Mouse (Mus musculus): ENCODE measurements around the gene S100a13. TPM values are rescaled to one million over a fixed set of nuclear protein-coding genes. Genes with fewer than 3 reads are reported as not detected.
A peak's percentile ranks its signal among the peaks of the same experiment; 100 is the strongest.

The S100a13 gene
- total RNA-seq, 4 experiments from 2014 or later: 7.5 to 16.2 (median 11.8) TPM

- no peak for DNase-seq (ENCODE audit: low spot score in 2 of 2)
Observed at GRCm38 (mm10) chr3:90550421-90550790, 36.2 kb downstream of the S100a13 start.

- DNase-seq (ENCODE audit: low spot score in 2 of 2): no peak
Observed at GRCm38 (mm10) chr3:90552231-90552630, 38.0 kb downstream of the S100a13 start.

- peak in 1 of 2 experiments; percentile 13 for DNase-seq (ENCODE audit: low spot score in 2 of 2)
Observed at GRCm38 (mm10) chr3:90555954-90556353, 41.7 kb downstream of the S100a13 start.

GRCm38 (mm10) chr3:90560008-90560628, 45.9 kb downstream of the S100a13 start, which contains the start of gene S100a3:
Gene S100a3, plus strand, starts transcription at chr3:90560578.
- no peak for DNase-seq (ENCODE audit: low spot score in 2 of 2)

Other genes starting within 250 kb of the S100a13 start
- 100 to 1,000 TPM in 1 of 4 experiments, 10 to 100 TPM in 3; 76.0 to 106 (median 85.8) TPM for gene Dennd4b, start 249.2 kb upstream of the S100a13 start, total RNA-seq (2022)
- gene Gatad2b, start 221.3 kb upstream of the S100a13 start, total RNA-seq (2022): 10 to 100 TPM; 55.0 to 69.8 (median 62.6) TPM
- 1 to 10 TPM in 2 of 4 experiments, under 1 TPM in 2; 0.65 to 1.1 (median 0.96) TPM for gene Slc27a3, start 124.5 kb upstream of the S100a13 start, total RNA-seq (2022)
- 10 to 100 TPM; 14.0 to 16.8 (median 14.8) TPM for gene Ints3, start 80.8 kb upstream of the S100a13 start, total RNA-seq (2022)
- 1 to 10 TPM; 3.8 to 6.9 (median 6.1) TPM for gene Npr1, start 48.6 kb upstream of the S100a13 start, total RNA-seq (2022)
- gene Ilf2, start 38.3 kb upstream of the S100a13 start, total RNA-seq (2022): 10 to 100 TPM; 24.4 to 33.4 (median 26.9) TPM
- gene Snapin, start 23.4 kb upstream of the S100a13 start, total RNA-seq (2022): 10 to 100 TPM; 77.7 to 93.9 (median 78.5) TPM
- 100 to 1,000 TPM; 112 to 117 (median 114) TPM for gene Chtop, start 4.9 kb upstream of the S100a13 start, total RNA-seq (2022)
- gene S100a1, start within 50 bp of the S100a13 start, total RNA-seq (2022): 100 to 1,000 TPM; 157 to 190 (median 173) TPM
- gene S100a14, start 12.4 kb downstream of the S100a13 start, total RNA-seq (2022): not detected
- gene S100a16, start 22.8 kb downstream of the S100a13 start, total RNA-seq (2022): 10 to 100 TPM; 50.1 to 57.1 (median 51.9) TPM
- gene S100a3, start 46.1 kb downstream of the S100a13 start, total RNA-seq (2022): not detected
- not detected for gene S100a2, start 75.8 kb downstream of the S100a13 start, total RNA-seq (2022)
- not detected for gene Gm42674, start 87.5 kb downstream of the S100a13 start, total RNA-seq (2022)
- gene S100a4, start 89.3 kb downstream of the S100a13 start, total RNA-seq (2022): 10 to 100 TPM in 2 of 4 experiments, 1 to 10 TPM in 2; 4.9 to 29.2 (median 11.3) TPM
- 1 to 10 TPM in 2 of 4 experiments, under 1 TPM in 1, not detected in 1; 0.68 to 2.5 (median 2.2) TPM for gene S100a5, start 94.1 kb downstream of the S100a13 start, total RNA-seq (2022)
- gene S100a6, start 98.4 kb downstream of the S100a13 start, total RNA-seq (2022): 10 to 100 TPM; 38.3 to 90.6 (median 55.1) TPM
- gene S100a7a, start 139.6 kb downstream of the S100a13 start, total RNA-seq (2022): not detected
- gene S100a8, start 154.5 kb downstream of the S100a13 start, total RNA-seq (2022): under 1 TPM in 2 of 4 experiments, not detected in 2; 0.75 to 0.92 TPM
- gene S100a9, start 181.3 kb downstream of the S100a13 start, total RNA-seq (2022): not detected
- not detected for gene Pglyrp4, start 212.5 kb downstream of the S100a13 start, total RNA-seq (2022)